Mouse (Mus musculus): Measurements from ENCODE around the gene Ahnak2.
A peak's percentile ranks its signal among the peaks of the same experiment; 100 is the strongest.
"Not testable (repeated sequence)": the region's sequence is repeated elsewhere in the genome, so short reads cannot be mapped to it uniquely, and the experiment has no call there.

The Ahnak2 gene

GRCm38 (mm10) chr12:112821216-112821615 is 18.8 kb upstream of the Ahnak2 start:
- no peak for DNase-seq (ENCODE audit: low read depth, low spot score)

GRCm38 (mm10) chr12:112820401-112820999 is 18.0 kb upstream of the Ahnak2 start:
- DNase-seq (ENCODE audit: low read depth, low spot score): no peak

- DNase-seq (ENCODE audit: low read depth, low spot score): no peak
These were observed 16.7 kb upstream of the Ahnak2 start for GRCm38 (mm10) chr12:112819057-112819662.

GRCm38 (mm10) chr12:112816866-112817265 is 14.4 kb upstream of the Ahnak2 start:
- DNase-seq (ENCODE audit: low read depth, low spot score): not testable (repeated sequence)

- DNase-seq (ENCODE audit: low read depth, low spot score): peak; percentile 60
These were observed 13.8 kb upstream of the Ahnak2 start for GRCm38 (mm10) chr12:112816294-112816693.

- DNase-seq (ENCODE audit: low read depth, low spot score): no peak
These were observed 12.4 kb upstream of the Ahnak2 start for GRCm38 (mm10) chr12:112814682-112815470.

- no peak for DNase-seq (ENCODE audit: low read depth, low spot score)
These were observed 10.9 kb upstream of the Ahnak2 start for GRCm38 (mm10) chr12:112813370-112813769.

- no peak for DNase-seq (ENCODE audit: low read depth, low spot score)
These were observed 7.8 kb upstream of the Ahnak2 start for GRCm38 (mm10) chr12:112810092-112810885.

- no peak for DNase-seq (ENCODE audit: low read depth, low spot score)
These were observed 7.2 kb upstream of the Ahnak2 start for GRCm38 (mm10) chr12:112809641-112810040.

GRCm38 (mm10) chr12:112808587-112809364 is 6.3 kb upstream of the Ahnak2 start, which contains the start of gene Clba1:
Gene Clba1 (plus strand): TSS chr12:112808937.
- DNase-seq (ENCODE audit: low read depth, low spot score): peak; percentile 91

- no peak for DNase-seq (ENCODE audit: low read depth, low spot score)
These were observed 5.7 kb upstream of the Ahnak2 start for GRCm38 (mm10) chr12:112808212-112808586.

- DNase-seq (ENCODE audit: low read depth, low spot score): no peak
These were observed 5.3 kb upstream of the Ahnak2 start for GRCm38 (mm10) chr12:112807796-112808195.

- no peak for DNase-seq (ENCODE audit: low read depth, low spot score)
These were observed 3.6 kb upstream of the Ahnak2 start for GRCm38 (mm10) chr12:112806044-112806443.

GRCm38 (mm10) chr12:112804046-112804445 is 1.6 kb upstream of the Ahnak2 start:
- DNase-seq (ENCODE audit: low read depth, low spot score): no peak

- DNase-seq (ENCODE audit: low read depth, low spot score): no peak
These were observed 460 bp upstream of the Ahnak2 start for GRCm38 (mm10) chr12:112802917-112803316.

GRCm38 (mm10) chr12:112800476-112800875 is 2.0 kb downstream of the Ahnak2 start:
- peak; percentile 69 for DNase-seq (ENCODE audit: low read depth, low spot score)

- DNase-seq (ENCODE audit: low read depth, low spot score): no peak
These were observed 3.1 kb downstream of the Ahnak2 start for GRCm38 (mm10) chr12:112799237-112799970.

- DNase-seq (ENCODE audit: low read depth, low spot score): no peak
These were observed 3.7 kb downstream of the Ahnak2 start for GRCm38 (mm10) chr12:112798716-112799115.

- DNase-seq (ENCODE audit: low read depth, low spot score): no peak
These were observed 4.2 kb downstream of the Ahnak2 start for GRCm38 (mm10) chr12:112798332-112798681.

- no peak for DNase-seq (ENCODE audit: low read depth, low spot score)
These were observed 4.7 kb downstream of the Ahnak2 start for GRCm38 (mm10) chr12:112797672-112798331.
